17 mouse cellular contexts compared by ENCODE assay signal in the genomic region with DNA sequence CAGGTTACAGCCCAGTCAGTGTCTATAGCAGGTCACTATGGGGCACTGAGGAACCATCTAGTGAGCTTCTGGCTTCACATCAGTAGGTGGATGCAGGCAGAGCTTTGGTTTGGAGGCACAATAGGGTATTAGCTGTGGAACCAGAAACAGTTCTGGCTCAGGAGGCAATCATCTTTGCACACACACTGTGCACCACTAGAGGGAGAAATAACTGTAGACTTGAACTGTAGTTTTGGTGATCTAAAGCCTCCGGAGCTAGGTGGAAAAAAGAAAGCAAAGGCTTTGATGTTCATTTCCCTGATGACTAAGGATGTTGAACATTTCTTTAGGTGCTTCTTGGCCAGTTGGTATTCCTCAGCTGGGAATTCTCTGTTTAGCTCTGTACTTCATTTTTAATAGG.
DNase-seq lines count a peak whose midpoint lies in the region; ATAC-seq and TF ChIP-seq lines count a peak whose summit lies in the region.
"Had no signal": no experiment of that assay in that cellular context is flagged by ENCODE, and none has a peak within 500 bp of the region (broad histone marks: within the 10 kb centered on the region; RNA-seq: fewer than 3 reads in every experiment).

No protein-coding gene starts in this region.

- H3K27ac ChIP-seq in layer of hippocampus, adult 2 months = no peak overlapping the region
- no peak overlapping the region for H3K27ac ChIP-seq in stomach, postnatal 0 days (replicated peaks)
- H3K27ac ChIP-seq: heart, embryonic 10.5 days; hindbrain, embryonic 10.5 days; limb, embryonic 10.5 days; stomach, embryonic 15.5 days had no signal

- no peaks in the 10 kb centered on the region for H3K4me1 ChIP-seq in stomach, postnatal 0 days (replicated peaks; ENCODE audit: control insufficient read depth, insufficient read depth)
- H3K4me1 ChIP-seq: heart, embryonic 10.5 days; hindbrain, embryonic 10.5 days; limb, embryonic 10.5 days; stomach, embryonic 15.5 days had no signal

- H3K9me3 ChIP-seq in stomach, postnatal 0 days (ENCODE audit: control insufficient read depth, low read length) = no peaks in the 10 kb centered on the region
- H3K9me3 ChIP-seq: heart, embryonic 10.5 days; hindbrain, embryonic 10.5 days; limb, embryonic 10.5 days; megakaryocyte, embryonic 14.5 days; stomach, embryonic 15.5 days had no signal

- H3K27me3 ChIP-seq in stomach, postnatal 0 days (ENCODE audit: control insufficient read depth, insufficient read depth, low read length) = no peaks in the 10 kb centered on the region
- H3K27me3 ChIP-seq: megakaryocyte, embryonic 14.5 days; stomach, embryonic 15.5 days had no signal

- peak; percentile 64 for TF ChIP-seq CTCF in layer of hippocampus, adult 2 months (conservative IDR thresholded peaks at IDR 0.05)
- peak; percentile 32; the same call in 1 of the 2 replicates for TF ChIP-seq CTCF in stomach, postnatal 0 days (IDR thresholded peaks at IDR 0.05; ENCODE audit: low read depth)

- TF ChIP-seq EP300 in stomach, postnatal 0 days (optimal IDR thresholded peaks at IDR 0.05) = no peak

- ATAC-seq in stomach, postnatal 0 days (ENCODE audit: low FRiP score, low TSS enrichment) = no peak

- WGBS in stomach, postnatal 0 days = 45% methylated on average over 1 of the region's 1 CpGs

- no peak overlapping the region for H3K9ac ChIP-seq in stomach, postnatal 0 days (ENCODE audit: low read length)
- H3K9ac ChIP-seq: stomach, embryonic 15.5 days had no signal

- DNase-seq in layer of hippocampus, adult 2 months (ENCODE audit: low spot score in 2 of 2) = no peak
- no peak for DNase-seq in layer of hippocampus, adult 8-10 months (ENCODE audit: low spot score in 2 of 2)
- DNase-seq in CD4-positive, CD25-positive, alpha-beta regulatory T cell, adult 2 months (ENCODE audit: low read depth, low spot score) = peak; percentile 75
- peak; percentile 18 for DNase-seq in brain, adult 2 months (ENCODE audit: low read depth, low spot score)
- DNase-seq in stomach, postnatal 0 days (ENCODE audit: low spot score) = no peak
- DNase-seq in kidney, adult 8-10 months = no peak
- DNase-seq in adrenal gland, adult 8-10 months = no peak
- DNase-seq in ovary, postnatal 36 days (ENCODE audit: low spot score) = no peak
- DNase-seq: cerebellum, adult 2 months; kidney, adult 2 months; lung, adult 18-20 months had no signal

- no peak overlapping the region for H3K4me3 ChIP-seq in layer of hippocampus, adult 2 months
- no peak overlapping the region for H3K4me3 ChIP-seq in stomach, postnatal 0 days (ENCODE audit: low read depth, low read length)
- H3K4me3 ChIP-seq: heart, embryonic 10.5 days; hindbrain, embryonic 10.5 days; limb, embryonic 10.5 days; megakaryocyte, embryonic 14.5 days; myocyte; stomach, embryonic 15.5 days had no signal

- no peaks in the 10 kb centered on the region for H3K36me3 ChIP-seq in stomach, postnatal 0 days (ENCODE audit: control insufficient read depth, insufficient read depth, low read length)
- H3K36me3 ChIP-seq: heart, embryonic 10.5 days; hindbrain, embryonic 10.5 days; limb, embryonic 10.5 days; stomach, embryonic 15.5 days had no signal

- H3K4me2 ChIP-seq in stomach, postnatal 0 days (replicated peaks; ENCODE audit: low read depth) = no peak overlapping the region
- H3K4me2 ChIP-seq: stomach, embryonic 15.5 days had no signal

Comparison
In these comparisons a context has a peak if more than half of its experiments do, and no peak if none do; other contexts are left out.
1. DNase-seq: peak in CD4-positive, CD25-positive, alpha-beta regulatory T cell, adult 2 months (single experiment) and brain, adult 2 months (single experiment); none in layer of hippocampus, adult 2 months (0 of 2), layer of hippocampus, adult 8-10 months (0 of 2), stomach, postnatal 0 days (single experiment), kidney, adult 8-10 months (0 of 2), adrenal gland, adult 8-10 months (single experiment) and ovary, postnatal 36 days (single experiment).